Mouse (Mus musculus) hindbrain, postnatal 0 days (tissue): ENCODE measurements around the gene Map1s. TPM values are rescaled to one million over a fixed set of nuclear protein-coding genes. Genes with fewer than 3 reads are reported as not detected.

Source experiments
- ATAC-seq: fragments of 200-750 bp; cut with Nextera tagmentation; 2 replicates; pipeline ENCODE4 v1.8.0; 2017; ENCODE audit warnings: mild to moderate bottlenecking, moderate TSS enrichment, moderate library complexity
- DNase-seq: peaks from one replicate; pipeline ENCODE4 v3.0.0-alpha.2; 2015; ENCODE audit warnings: low spot score
- H3K27ac ChIP-seq: fragments of 300-500 bp; sonication (generic); 2 replicates; pipeline ENCODE4 v1.5.1; 2014; ENCODE audit warnings: mild to moderate bottlenecking
- H3K27me3 ChIP-seq: fragments of 300-500 bp; sonication (generic); 2 replicates; pipeline ENCODE4 v1.6.1; 2014; ENCODE audit warnings: low read length, mixed read lengths; ENCODE audit not compliant: insufficient read depth
- H3K36me3 ChIP-seq: fragments of 300-500 bp; sonication (generic); 2 replicates; pipeline ENCODE4 v1.6.1; 2014; ENCODE audit warnings: low read length, mixed read lengths; ENCODE audit not compliant: insufficient read depth
- H3K4me1 ChIP-seq: fragments of 300-500 bp; sonication (generic); 2 replicates; pipeline ENCODE4 v1.6.1; 2014; ENCODE audit warnings: antibody characterized with exemption, low read length, mixed read lengths; ENCODE audit not compliant: insufficient read depth
- H3K4me2 ChIP-seq: fragments of 300-500 bp; sonication (generic); 2 replicates; pipeline ENCODE4 v1.6.1; 2014; ENCODE audit warnings: low read depth, mild to moderate bottlenecking, low read length, moderate library complexity, mixed read lengths
- H3K4me3 ChIP-seq: fragments of 300-500 bp; sonication (generic); 2 replicates; pipeline ENCODE4 v1.5.1; 2014; ENCODE audit warnings: low read length
- H3K9ac ChIP-seq: fragments of 300-500 bp; sonication (generic); replicated peaks from 2 replicates; pipeline ENCODE4 v1.6.1; 2014; ENCODE audit warnings: mild to moderate bottlenecking, low read length, moderate library complexity, mixed read lengths
- H3K9me3 ChIP-seq: fragments of 300-500 bp; sonication (generic); 2 replicates; pipeline ENCODE4 v1.6.1; 2016; ENCODE audit warnings: low read length, mixed read lengths
- CTCF ChIP-seq: IDR thresholded peaks from 2 replicates; pipeline ENCODE4 v1.5.1; 2016; ENCODE audit warnings: antibody characterized with exemption, control low read depth, low read depth
- WGBS: fragments of 180-500 bp; shearing (Covaris S2); extraction: QIAGEN DNeasy Blood & Tissue Kit; methylation state at CpG from one replicate; pipeline ENCODE4 v1.1.7; 2014; 5-methylcytosine and 5-hydroxymethylcytosine counted together
- polyA plus RNA-seq: library from polyadenylated mRNA; unstranded; fragments of >200 nt; fragmentation: Nextera tagmentation; extraction: Ambion mirVana; gene quantifications from 2 replicates; pipeline ENCODE4 v1.2.1, GENCODE M21; 2015
- total RNA-seq: library from RNA; depleted of rRNA; stranded (reverse); fragments of >200 nt; gene quantifications from 2 replicates; pipeline ENCODE4 v1.2.3, GENCODE M21; 2014

Gene Map1s
- total and polyA plus RNA-seq, 2 experiments from 2014 or later, result 54.4 to 98.6 TPM

- DNase-seq, result no peak
- Histone ChIP-seq H3K27me3 (no peaks in the 10 kb centered on the region), H3K36me3 (no peaks in the 10 kb centered on the region), H3K9me3 (no peaks in the 10 kb centered on the region), H3K4me1 (peaks cover 8% of the 10 kb centered on the region), H3K9ac (no peak overlapping the region), H3K27ac (no peak overlapping the region), H3K4me2 (no peak overlapping the region), H3K4me3 (no peak overlapping the region)
- no peak for TF ChIP-seq CTCF
- WGBS, result 60% methylated on average over 4 of the region's 4 CpGs
- no peak for ATAC-seq
Observed at GRCm38 (mm10) chr8:70876382-70876781, 29.4 kb upstream of the Map1s start.

- 47% methylated on average over 2 of the region's 2 CpGs for WGBS
- Histone ChIP-seq H3K9me3 (no peaks in the 10 kb centered on the region), H3K4me3 (no peak overlapping the region), H3K36me3 (no peaks in the 10 kb centered on the region), H3K9ac (no peak overlapping the region), H3K27ac (no peak overlapping the region), H3K27me3 (no peaks in the 10 kb centered on the region), H3K4me2 (no peak overlapping the region), H3K4me1 (peaks cover 4% of the 10 kb centered on the region; the same call in 1 of the 2 replicates)
- ATAC-seq (no peak), DNase-seq (no peak)
- no peak for TF ChIP-seq CTCF
Observed at GRCm38 (mm10) chr8:70878178-70878577, 27.6 kb upstream of the Map1s start.

GRCm38 (mm10) chr8:70879500-70879899 lies 26.2 kb upstream of the Map1s start:
- WGBS, result 38% methylated on average over 4 of the region's 4 CpGs
- DNase-seq, result no peak
- ATAC-seq, result peak; percentile 18; the same call in 1 of the 2 replicates
- Histone ChIP-seq H3K4me2 (no peak overlapping the region), H3K27ac (no peak overlapping the region), H3K4me3 (no peak overlapping the region), H3K27me3 (no peaks in the 10 kb centered on the region), H3K9ac (no peak overlapping the region), H3K36me3 (no peaks in the 10 kb centered on the region), H3K4me1 (peaks cover 4% of the 10 kb centered on the region; the same call in 1 of the 2 replicates), H3K9me3 (no peaks in the 10 kb centered on the region)
- TF ChIP-seq CTCF, result no peak

GRCm38 (mm10) chr8:70880126-70880525 lies 25.6 kb upstream of the Map1s start:
- Histone ChIP-seq H3K4me1 (peaks cover 4% of the 10 kb centered on the region; the same call in 1 of the 2 replicates), H3K4me3 (no peak overlapping the region), H3K27me3 (no peaks in the 10 kb centered on the region), H3K27ac (0 out of 2 replicates have a peak overlapping the region, but pooled peaks have one; percentile 42), H3K9ac (no peak overlapping the region), H3K9me3 (no peaks in the 10 kb centered on the region), H3K4me2 (no peak overlapping the region), H3K36me3 (no peaks in the 10 kb centered on the region)
- peak; percentile 42; the same call in 1 of the 2 replicates for TF ChIP-seq CTCF
- peak; percentile 62 for DNase-seq
- WGBS, result 8% methylated on average over 4 of the region's 4 CpGs
- ATAC-seq, result peak; percentile 50

GRCm38 (mm10) chr8:70880546-70880945 lies 25.2 kb upstream of the Map1s start:
- DNase-seq, result no peak
- WGBS, result 35% methylated on average over 11 of the region's 11 CpGs
- TF ChIP-seq CTCF, result no peak
- Histone ChIP-seq H3K4me3 (no peak overlapping the region), H3K9me3 (no peaks in the 10 kb centered on the region), H3K9ac (no peak overlapping the region), H3K36me3 (no peaks in the 10 kb centered on the region), H3K4me1 (peaks cover 4% of the 10 kb centered on the region; the same call in 1 of the 2 replicates), H3K27me3 (no peaks in the 10 kb centered on the region), H3K4me2 (no peak overlapping the region), H3K27ac (0 out of 2 replicates have a peak overlapping the region, but pooled peaks have one; percentile 42)
- no peak for ATAC-seq

GRCm38 (mm10) chr8:70884186-70884585 lies 21.5 kb upstream of the Map1s start:
- Histone ChIP-seq H3K27me3 (no peaks in the 10 kb centered on the region), H3K4me1 (peaks cover 4% of the 10 kb centered on the region; the same call in 1 of the 2 replicates), H3K9me3 (no peaks in the 10 kb centered on the region), H3K4me3 (no peak overlapping the region), H3K36me3 (no peaks in the 10 kb centered on the region), H3K27ac (no peak overlapping the region), H3K9ac (no peak overlapping the region), H3K4me2 (no peak overlapping the region)
- DNase-seq, result no peak
- no peak for ATAC-seq
- WGBS, result 58% methylated on average over 4 of the region's 4 CpGs
- no peak for TF ChIP-seq CTCF

- H3K9me3 ChIP-seq, result no peaks in the 10 kb centered on the region
- H3K4me3 ChIP-seq, result no peak overlapping the region
- ATAC-seq (no peak), DNase-seq (no peak)
- no peaks in the 10 kb centered on the region for H3K27me3 ChIP-seq
- H3K9ac ChIP-seq, result no peak overlapping the region
- H3K27ac ChIP-seq, result no peak overlapping the region
- H3K4me2 ChIP-seq, result no peak overlapping the region
- peaks cover 4% of the 10 kb centered on the region; the same call in 1 of the 2 replicates for H3K4me1 ChIP-seq
- H3K36me3 ChIP-seq, result no peaks in the 10 kb centered on the region
- WGBS, result 80% methylated on average over 10 of the region's 10 CpGs
- no peak for TF ChIP-seq CTCF
Observed at GRCm38 (mm10) chr8:70884683-70885082, 21.0 kb upstream of the Map1s start.
